Mouse (Mus musculus) stomach, embryonic 14.5 days (tissue): ENCODE data around the gene Cmtm3. TPM values are rescaled to one million over a fixed set of nuclear protein-coding genes. Genes with fewer than 3 reads are reported as not detected.
"Not testable (repeated sequence)": the region's sequence is repeated elsewhere in the genome, so short reads cannot be mapped to it uniquely, and the experiment has no call there.

Source experiments
- ATAC-seq: fragments of 200-750 bp; cut with Nextera tagmentation; 2 replicates; pipeline ENCODE4 v1.8.0; 2017; ENCODE audit warnings: low read depth, moderate TSS enrichment; ENCODE audit not compliant: insufficient number of reproducible peaks, insufficient read depth, low FRiP score
- H3K27ac ChIP-seq: fragments of 300-500 bp; sonication (generic); 2 replicates; pipeline ENCODE4 v1.5.1; 2014; ENCODE audit warnings: mild to moderate bottlenecking, low read length, moderate library complexity, mixed read lengths
- H3K27me3 ChIP-seq: fragments of 300-500 bp; sonication (generic); 2 replicates; pipeline ENCODE4 v1.6.1; 2014; ENCODE audit warnings: low read length, control low read depth, mixed read lengths; ENCODE audit not compliant: control insufficient read depth, insufficient read depth
- H3K36me3 ChIP-seq: fragments of 300-500 bp; sonication (generic); 2 replicates; pipeline ENCODE4 v1.6.1; 2014; ENCODE audit warnings: mild to moderate bottlenecking, control low read depth, low read length, moderate library complexity, mixed read lengths; ENCODE audit not compliant: control insufficient read depth, insufficient read depth
- H3K4me1 ChIP-seq: fragments of 300-500 bp; sonication (generic); 2 replicates; pipeline ENCODE4 v1.6.1; 2014; ENCODE audit warnings: low read length, control low read depth, mixed read lengths; ENCODE audit not compliant: control insufficient read depth, insufficient read depth
- H3K4me2 ChIP-seq: fragments of 300-500 bp; sonication (generic); replicated peaks from 2 replicates; pipeline ENCODE4 v1.6.1; 2014; ENCODE audit warnings: low read depth, low read length, control low read depth
- H3K4me3 ChIP-seq: fragments of 300-500 bp; sonication (generic); 2 replicates; pipeline ENCODE4 v1.5.1; 2014; ENCODE audit warnings: low read depth, low read length, control low read depth
- H3K9ac ChIP-seq: fragments of 300-500 bp; sonication (generic); replicated peaks from 2 replicates; pipeline ENCODE4 v1.6.1; 2014; ENCODE audit warnings: low read depth, mild to moderate bottlenecking, control low read depth, low read length, moderate library complexity, mixed read lengths
- H3K9me3 ChIP-seq: fragments of 300-500 bp; sonication (generic); 2 replicates; pipeline ENCODE4 v1.6.1; 2016; ENCODE audit warnings: low read depth, low read length, control low read depth; ENCODE audit not compliant: control insufficient read depth
- WGBS: fragments of 180-500 bp; shearing (Covaris S2); extraction: QIAGEN DNeasy Blood & Tissue Kit; methylation state at CpG from one replicate; pipeline ENCODE4 v1.1.7; 2014; 5-methylcytosine and 5-hydroxymethylcytosine counted together
- polyA plus RNA-seq: library from polyadenylated mRNA; unstranded; fragments of >200 nt; fragmentation: Nextera tagmentation; extraction: Ambion mirVana; gene quantifications from 2 replicates; pipeline ENCODE4 v1.2.1, GENCODE M21; 2014

The Cmtm3 gene
- polyA plus RNA-seq: 154 and 155 TPM in 2 replicates

- H3K4me2 ChIP-seq: peak within 1 kb of the TSS; percentile 65
- H3K4me3 ChIP-seq: peak within 1 kb of the TSS; percentile 69
- 11% methylated on average over 18 of the region's 18 CpGs for WGBS
- H3K27me3 ChIP-seq: no peaks in the 10 kb centered on the region
- 0 out of 2 replicates have a peak, but pooled peaks cover 6% of the 10 kb centered on the region for H3K4me1 ChIP-seq
- H3K27ac ChIP-seq: peak within 1 kb of the TSS; percentile 80
- peak within 1 kb of the TSS; percentile 84 for H3K9ac ChIP-seq
- ATAC-seq: no peak
- no peaks in the 10 kb centered on the region for H3K9me3 ChIP-seq
- no peaks in the 10 kb centered on the region; the same call in 1 of the 2 replicates for H3K36me3 ChIP-seq
Observed at GRCm38 (mm10) chr8:104339229-104339982, at the start of gene Cmtm3. Gene Cmtm3 (plus strand): TSS chr8:104339410.

DNA sequence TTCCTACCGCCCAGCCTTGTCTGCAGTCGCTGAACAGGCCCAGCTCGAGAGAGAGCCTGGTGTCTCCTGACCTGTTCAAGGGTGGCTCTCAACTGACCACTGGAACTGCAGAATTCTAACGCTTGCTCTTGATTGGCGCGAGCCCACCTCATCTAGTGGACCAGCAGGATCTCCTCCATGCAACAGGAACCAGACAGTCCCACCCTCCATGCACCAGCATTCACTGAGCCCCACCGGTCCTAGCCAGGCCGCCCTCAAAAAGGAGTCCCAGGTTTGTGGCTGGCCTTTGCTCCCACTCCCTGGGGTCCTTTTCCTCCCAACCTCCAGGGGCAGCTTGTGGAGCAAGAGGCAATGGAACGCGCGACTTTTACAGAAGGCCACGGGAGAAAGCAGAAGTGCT lies 46.1 kb upstream of the Cmtm3 start, which contains the start of gene Cmtm2a:
Cmtm2a (minus strand) TSS at position 101 of the 400 bp plus-strand sequence.
- not testable (repeated sequence) for H3K9ac ChIP-seq, H3K4me3 ChIP-seq, H3K4me1 ChIP-seq, H3K36me3 ChIP-seq, H3K4me2 ChIP-seq, H3K9me3 ChIP-seq, ATAC-seq, H3K27ac ChIP-seq, H3K27me3 ChIP-seq
- 84% methylated on average over 12 of the region's 12 CpGs for WGBS

DNA sequence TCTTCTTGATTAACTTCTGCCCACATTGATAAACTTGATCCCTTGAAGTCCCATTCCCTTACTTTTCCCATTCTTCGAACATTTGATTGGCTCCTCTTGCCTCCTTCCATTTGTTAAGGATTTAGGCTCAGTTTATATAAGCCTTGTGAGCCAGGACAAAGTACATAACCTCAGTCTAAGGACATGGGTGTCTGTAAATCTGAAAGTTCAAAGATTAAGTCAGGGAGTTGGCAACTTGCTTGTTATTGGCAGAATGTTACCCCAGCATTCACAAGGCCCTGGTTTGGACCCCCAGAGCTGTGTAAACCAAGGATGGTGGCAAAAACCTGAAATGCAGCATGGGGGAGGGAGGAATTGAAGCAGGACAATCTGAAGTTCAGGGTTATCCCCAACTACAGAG lies 44.8 kb upstream of the Cmtm3 start:
- Histone ChIP-seq H3K4me2 (no peak overlapping the region), H3K27me3 (no peaks in the 10 kb centered on the region), H3K4me1 (no peaks in the 10 kb centered on the region), H3K9ac (no peak overlapping the region), H3K27ac (no peak overlapping the region), H3K9me3 (no peaks in the 10 kb centered on the region), H3K36me3 (no peaks in the 10 kb centered on the region), H3K4me3 (no peak overlapping the region)
- no peak for ATAC-seq
- WGBS: 80% methylated on average over 1 of the region's 1 CpGs

DNA sequence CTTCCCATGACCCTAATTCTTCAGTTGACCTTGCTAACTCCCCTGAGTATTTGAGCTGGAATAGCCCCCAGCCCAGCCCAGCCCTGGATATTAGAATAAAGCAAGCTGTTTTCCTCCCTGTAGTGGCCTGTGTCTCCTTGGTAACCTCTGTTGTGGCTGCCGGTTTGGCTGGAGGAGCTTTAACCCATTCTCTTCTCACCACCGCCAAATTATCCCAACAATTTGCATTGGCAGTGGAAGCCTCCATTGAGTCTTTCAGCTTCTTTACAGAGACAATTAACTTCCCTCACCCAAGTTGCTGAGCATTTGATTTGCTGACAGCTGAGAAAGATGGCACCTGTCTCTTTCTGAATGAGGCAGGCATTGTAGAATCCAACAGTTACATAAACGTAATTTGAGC lies 37.6 kb upstream of the Cmtm3 start:
- H3K9ac ChIP-seq, H3K9me3 ChIP-seq, H3K4me1 ChIP-seq, H3K4me2 ChIP-seq, H3K27ac ChIP-seq, ATAC-seq, H3K36me3 ChIP-seq, H3K4me3 ChIP-seq, H3K27me3 ChIP-seq: not testable (repeated sequence)
- 17% methylated on average over 3 of the region's 3 CpGs for WGBS

GRCm38 (mm10) chr8:104302536-104302935 lies 36.7 kb upstream of the Cmtm3 start:
- H3K4me1 ChIP-seq, H3K9ac ChIP-seq, H3K4me2 ChIP-seq, H3K27me3 ChIP-seq, ATAC-seq, H3K9me3 ChIP-seq, H3K36me3 ChIP-seq, H3K27ac ChIP-seq, H3K4me3 ChIP-seq: not testable (repeated sequence)
- 89% methylated on average over 4 of the region's 4 CpGs for WGBS

GRCm38 (mm10) chr8:104304962-104305361 lies 34.2 kb upstream of the Cmtm3 start:
- 88% methylated on average over 11 of the region's 11 CpGs for WGBS
- no peak for ATAC-seq
- no peaks in the 10 kb centered on the region for H3K4me1 ChIP-seq

GRCm38 (mm10) chr8:104308341-104308740 lies 30.9 kb upstream of the Cmtm3 start:
- H3K9me3 ChIP-seq, ATAC-seq: not testable (repeated sequence)
- 42% methylated on average over 6 of the region's 6 CpGs for WGBS

More at GRCm38 (mm10) chr8:104304962-104305361, 34.2 kb upstream of the Cmtm3 start:
- H3K27ac ChIP-seq: no peak overlapping the region
- H3K4me3 ChIP-seq: no peak overlapping the region
- H3K36me3 ChIP-seq: no peaks in the 10 kb centered on the region
- no peak overlapping the region for H3K9ac ChIP-seq
- H3K9me3 ChIP-seq: no peaks in the 10 kb centered on the region
- no peak overlapping the region for H3K4me2 ChIP-seq
- no peaks in the 10 kb centered on the region for H3K27me3 ChIP-seq

DNA sequence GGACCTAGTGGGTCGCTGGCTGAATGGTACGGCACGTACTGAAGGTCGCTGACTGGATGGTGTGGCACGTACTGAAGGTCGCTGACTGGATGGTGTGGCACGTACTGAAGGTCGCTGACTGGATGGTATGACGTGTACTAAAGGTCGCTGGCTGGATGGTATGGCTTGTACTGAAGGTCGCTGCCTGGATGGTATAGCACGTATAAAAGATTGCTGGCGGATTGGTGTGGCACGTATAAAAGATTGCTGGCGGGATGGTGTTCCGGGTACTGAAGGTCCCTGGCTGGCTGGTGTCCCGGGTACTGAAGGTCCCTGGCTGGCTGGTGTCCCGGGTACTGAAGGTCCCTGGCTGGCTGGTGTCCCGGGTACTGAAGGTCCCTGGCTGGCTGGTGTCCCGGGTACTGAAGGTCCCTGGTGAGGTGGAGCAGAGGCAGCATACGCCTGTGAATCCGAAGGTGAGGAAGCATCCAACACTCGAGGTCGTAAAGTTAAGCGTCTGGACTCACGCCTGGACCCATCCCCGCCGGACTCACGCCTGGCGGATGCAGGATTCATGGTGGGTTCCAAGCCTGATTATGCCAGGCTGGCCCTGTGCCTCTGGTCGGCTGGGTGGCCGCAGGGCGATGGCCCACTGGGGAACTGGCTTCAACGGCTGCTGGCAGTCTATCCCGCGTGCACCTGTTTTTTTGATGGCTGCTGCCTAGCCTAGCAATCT lies 29.6 kb upstream of the Cmtm3 start, which contains the start of the genes Gm45711 and Cmtm1:
Gm45711 (minus strand) TSS at position 641 of the 715 bp plus-strand sequence.
Cmtm1 (minus strand) TSS at position 705 of the 715 bp plus-strand sequence.
- not testable (repeated sequence) for H3K4me2 ChIP-seq, H3K36me3 ChIP-seq, H3K27ac ChIP-seq, H3K9ac ChIP-seq, H3K27me3 ChIP-seq, H3K9me3 ChIP-seq, H3K4me1 ChIP-seq, ATAC-seq, H3K4me3 ChIP-seq
- WGBS: 92% methylated on average over 35 of the region's 36 CpGs

More at GRCm38 (mm10) chr8:104308341-104308740, 30.9 kb upstream of the Cmtm3 start:
- not testable (repeated sequence) for H3K36me3 ChIP-seq, H3K27ac ChIP-seq, H3K27me3 ChIP-seq, H3K4me3 ChIP-seq, H3K4me2 ChIP-seq, H3K4me1 ChIP-seq, H3K9ac ChIP-seq
